Mouse (Mus musculus): ENCODE results near the gene Tspan5.

Tspan5 gene

DNA sequence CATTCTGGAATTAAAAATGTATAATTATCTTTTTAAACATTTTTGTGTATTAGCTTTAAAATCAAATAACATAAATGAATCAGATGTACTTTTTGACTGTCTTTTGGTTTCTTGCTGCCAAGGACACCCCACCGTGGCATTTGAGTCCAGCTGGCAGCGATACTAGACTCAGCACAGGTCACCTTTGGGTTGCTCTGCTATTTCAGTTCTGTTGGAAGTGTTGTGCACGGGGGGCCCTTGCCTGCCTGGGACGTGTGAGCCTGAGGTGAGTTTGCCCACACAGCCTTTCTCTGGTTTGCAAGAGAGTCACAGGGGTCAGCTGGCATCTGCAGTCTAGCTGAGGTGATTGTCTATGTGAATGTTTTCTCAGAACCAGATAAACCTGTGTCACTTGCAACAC, 65.8 kb downstream of the Tspan5 start:
- no peak for DNase-seq (ENCODE audit: low spot score)

DNA sequence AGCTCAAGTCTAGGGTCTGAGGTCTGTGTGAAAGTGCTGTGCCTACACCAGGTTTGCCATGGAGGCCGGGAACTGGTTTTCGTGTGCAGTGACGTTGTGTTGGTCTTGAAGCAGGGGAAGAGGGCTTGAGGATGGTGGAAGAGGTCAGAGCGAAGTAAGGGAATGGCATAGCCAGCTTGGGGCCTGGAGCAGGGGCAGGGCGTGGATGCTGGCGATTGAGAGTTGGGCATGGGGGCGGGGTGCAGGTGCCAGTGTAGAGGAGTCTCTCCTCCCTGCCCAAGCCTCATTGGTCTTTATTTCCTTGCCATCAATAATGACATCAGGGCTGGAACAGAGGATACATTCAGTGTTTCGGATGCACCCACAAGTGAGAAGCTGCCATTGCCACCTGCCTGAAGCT, 67.5 kb downstream of the Tspan5 start:
- no peak for DNase-seq (ENCODE audit: low spot score)

DNA sequence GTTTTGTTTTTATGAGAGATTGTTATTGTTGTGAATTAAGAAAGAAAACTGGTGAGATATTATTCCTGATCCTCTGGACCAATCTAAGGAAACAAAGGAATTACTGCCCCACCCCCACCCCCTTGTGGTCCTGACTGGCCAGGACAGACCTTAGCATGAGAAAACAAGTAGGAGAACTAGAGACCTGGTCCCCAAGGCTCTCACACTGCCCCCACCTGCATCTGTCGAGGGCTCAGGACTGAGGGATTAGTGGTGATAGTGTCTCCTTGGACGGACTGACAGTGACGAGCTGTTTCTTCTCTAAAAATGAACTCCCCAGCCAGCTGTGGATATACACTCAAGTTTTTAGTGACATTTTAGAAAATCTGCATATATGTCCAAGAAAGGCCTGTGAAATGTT, 70.6 kb downstream of the Tspan5 start:
- no peak for DNase-seq (ENCODE audit: low spot score)

DNA sequence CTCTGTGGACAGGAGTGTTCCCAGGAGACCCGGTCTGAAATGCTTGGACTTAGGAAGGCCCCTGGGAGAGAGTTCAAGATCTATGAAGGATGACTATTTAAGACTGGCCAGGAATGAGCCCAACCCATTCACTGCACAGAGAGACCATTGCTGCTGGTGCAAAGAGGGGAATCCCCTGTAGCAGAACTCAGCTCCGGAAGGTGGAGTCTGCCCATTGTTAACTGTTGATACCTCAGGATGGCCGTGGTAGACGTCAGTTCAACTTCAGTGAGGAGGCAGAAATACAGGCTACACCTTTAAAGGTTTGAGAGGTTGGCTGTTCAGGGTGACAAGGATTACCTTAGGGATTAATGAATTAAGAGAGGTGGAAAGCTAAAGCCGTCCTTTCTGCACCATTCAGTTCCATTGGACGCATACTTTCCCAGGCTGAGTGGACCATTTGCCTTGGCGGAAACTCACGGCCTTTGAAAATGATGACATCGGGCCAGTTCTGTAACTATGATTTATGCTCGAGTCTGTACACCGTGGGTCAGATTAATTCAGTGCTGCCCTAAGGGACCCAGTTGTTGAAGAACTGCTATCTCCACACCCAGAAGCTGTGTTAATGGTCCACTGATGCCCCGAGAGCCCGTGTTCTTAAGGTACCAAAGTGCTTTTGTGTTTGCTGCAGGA, 71.3 kb downstream of the Tspan5 start:
- no peak for DNase-seq (ENCODE audit: low spot score)

DNA sequence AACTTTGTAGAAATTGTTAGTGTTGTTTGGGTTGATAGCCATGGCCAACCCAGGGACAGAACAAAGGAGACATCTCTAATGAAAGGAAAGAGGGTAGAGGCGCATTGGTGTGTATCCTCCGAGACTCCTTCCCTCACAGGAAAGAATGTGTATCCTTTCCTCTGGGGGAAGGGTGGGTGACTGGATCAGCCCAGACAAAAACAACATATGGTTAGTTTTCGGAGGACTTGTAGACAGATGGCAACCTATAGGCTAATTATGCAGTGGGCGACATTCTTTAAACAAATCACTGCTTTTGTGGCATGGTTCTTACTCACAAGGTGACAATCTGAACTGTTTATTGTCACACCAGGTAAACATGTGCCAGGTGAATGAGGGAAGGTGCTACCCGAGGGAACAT, 72.5 kb downstream of the Tspan5 start:
- DNase-seq (ENCODE audit: low spot score) = no peak

DNA sequence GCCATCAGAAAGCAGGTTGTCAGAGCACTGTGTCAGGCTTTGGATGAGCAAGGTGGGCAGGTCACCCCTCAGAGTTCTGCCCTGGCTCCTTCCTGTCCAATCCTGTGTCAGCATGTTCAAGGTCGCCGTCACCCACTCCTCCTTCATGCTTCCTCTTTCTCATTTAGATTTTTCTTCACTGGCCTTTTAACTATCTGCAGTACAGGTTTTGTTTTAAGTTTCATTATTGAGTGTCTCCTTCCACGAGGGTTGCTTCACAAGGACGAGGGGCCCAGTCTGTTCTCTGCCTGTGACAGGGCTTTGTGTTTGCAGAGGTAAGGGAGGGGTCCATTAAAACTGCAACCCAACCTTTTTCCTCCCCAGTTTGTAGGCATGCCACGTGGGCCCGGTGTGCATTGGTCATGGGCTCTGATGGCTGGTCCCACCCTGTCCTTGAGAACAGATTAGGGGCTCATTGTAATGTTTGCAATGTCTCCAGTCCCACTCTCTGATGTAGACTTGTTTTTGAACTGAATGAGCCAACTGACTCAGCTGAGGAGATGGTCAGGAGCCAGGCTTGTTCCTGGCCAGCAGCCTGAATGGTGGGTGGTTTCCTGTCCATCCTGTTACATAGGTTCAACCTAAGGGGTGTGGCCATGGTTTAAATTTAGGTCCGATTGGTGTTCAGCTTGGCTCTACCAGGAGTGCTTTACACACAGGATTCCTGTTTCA, 73.3 kb downstream of the Tspan5 start:
- peak; percentile 49 for DNase-seq (ENCODE audit: low spot score)

DNA sequence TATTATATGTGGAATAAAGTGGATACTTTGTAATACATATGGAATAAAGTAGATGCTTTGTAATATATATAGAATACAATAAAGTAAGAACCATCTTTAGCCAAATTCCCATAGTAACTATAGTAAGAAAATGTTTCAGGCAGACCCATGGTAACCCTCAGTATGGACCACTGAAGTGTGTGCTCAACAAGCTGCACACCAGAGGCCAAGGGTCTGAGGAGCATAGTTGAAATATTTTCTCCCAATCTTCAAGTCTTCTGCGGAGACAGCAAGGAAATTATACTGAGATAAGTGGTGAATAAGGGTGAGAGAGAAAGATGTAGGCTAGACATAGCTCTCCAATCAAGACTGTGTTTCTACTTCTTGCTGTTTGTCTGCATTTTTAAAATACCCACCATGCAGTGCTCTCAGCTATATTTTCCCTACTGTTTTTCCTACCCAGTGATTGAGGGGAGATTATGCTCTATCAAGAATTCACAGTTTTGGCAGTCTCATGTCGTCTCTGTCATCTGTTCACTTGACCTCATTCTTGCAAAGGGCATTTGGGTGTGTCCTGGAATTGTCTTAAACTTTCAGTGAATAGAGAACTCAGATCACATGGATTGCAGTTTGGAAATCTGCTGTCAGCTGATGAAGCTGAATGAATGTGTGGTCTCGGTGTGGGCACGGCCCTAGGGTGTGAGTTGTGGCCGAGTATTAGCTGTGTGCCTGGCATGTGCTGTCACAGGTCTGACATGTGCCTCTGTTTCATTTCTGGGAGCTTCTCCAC, 75.1 kb downstream of the Tspan5 start:
- peak; percentile 36 for DNase-seq (ENCODE audit: low spot score)

DNA sequence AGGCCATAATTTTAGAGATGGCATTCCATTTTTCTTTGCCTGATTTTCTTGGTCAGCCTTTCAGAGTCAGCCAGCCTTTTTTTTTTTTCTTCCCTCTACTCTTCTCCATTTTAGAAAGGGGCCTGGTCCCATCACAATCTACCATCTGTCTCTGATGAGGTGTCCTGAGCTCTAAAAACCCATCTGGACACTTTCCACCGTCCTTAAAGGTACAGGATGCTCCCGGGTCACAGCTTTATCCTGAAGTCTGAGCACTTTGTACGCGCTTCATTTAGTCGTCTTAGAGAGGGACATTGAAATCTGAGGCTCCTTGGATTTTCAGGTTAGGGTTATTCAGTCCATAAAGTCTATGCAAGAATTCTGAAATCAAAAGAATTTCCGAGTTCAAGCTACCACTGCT, 77.9 kb downstream of the Tspan5 start:
- no peak for DNase-seq (ENCODE audit: low spot score)

DNA sequence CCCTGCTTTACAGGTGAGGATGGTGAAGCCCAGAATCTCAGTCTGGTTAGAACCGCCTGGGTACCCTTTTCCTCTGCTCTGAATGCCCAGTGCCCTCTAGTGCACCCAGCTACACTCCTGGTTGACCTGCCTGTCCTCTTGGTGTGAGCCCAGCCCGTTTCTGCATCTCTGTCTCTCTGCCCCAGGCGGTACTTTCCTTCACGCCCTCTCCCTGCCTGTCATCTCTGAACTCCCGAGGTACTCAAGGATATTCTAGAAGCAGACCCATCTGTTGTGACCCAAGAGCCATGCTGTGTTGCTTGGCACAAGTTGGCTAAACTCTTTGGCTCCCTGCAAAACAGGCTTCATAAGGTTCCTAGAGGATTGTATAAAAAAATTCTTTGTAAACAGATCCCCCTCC, 78.3 kb downstream of the Tspan5 start:
- no peak for DNase-seq (ENCODE audit: low spot score)

DNA sequence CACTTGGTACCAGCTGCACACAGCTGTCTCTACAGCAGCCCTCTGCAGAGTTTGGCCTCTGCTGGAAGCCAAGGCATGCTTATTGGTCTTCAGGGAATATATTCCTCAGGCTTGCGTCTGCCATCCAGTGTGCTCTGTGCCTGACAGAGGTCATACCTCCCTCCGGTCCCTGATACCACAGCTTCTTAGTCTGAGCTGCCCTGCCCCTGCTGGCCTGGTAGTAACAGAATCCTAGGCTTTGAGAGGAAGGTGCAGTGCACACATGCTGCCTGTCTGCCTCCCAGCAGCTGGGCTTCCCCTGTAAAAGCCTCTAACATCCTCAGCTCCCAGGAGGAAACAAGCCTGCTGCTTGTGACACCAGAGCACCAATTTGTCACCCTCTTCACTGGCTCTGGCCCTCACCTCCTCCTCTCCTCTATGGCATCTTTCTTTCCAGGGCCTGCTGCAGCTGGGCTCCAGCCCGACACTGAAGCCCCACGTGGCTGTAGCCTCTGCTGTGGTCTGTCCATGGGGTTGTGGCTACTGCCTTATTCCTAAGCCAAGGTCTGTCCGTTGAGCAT, 80.0 kb downstream of the Tspan5 start:
- DNase-seq (ENCODE audit: low spot score) = peak; percentile 22

DNA sequence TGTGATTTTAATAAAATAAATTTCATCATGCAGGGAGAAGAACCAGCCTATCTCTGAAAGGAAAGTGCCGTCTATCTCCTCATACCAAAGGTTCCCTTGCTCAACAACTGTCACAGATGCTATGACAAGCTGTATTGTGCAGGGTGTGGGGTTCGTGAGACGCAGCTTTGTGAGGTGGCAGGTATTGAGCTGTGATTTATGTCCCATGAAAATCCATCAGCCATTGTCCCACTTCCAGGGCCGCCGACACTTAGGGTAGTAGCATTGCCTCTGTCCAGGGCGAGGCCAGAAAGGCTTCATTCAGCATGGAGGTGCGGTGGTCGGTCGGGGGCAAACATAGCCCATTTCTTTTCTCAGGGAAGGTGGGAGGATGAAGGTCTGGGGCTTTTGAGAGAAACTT, 81.9 kb downstream of the Tspan5 start:
- DNase-seq (ENCODE audit: low spot score) = no peak

DNA sequence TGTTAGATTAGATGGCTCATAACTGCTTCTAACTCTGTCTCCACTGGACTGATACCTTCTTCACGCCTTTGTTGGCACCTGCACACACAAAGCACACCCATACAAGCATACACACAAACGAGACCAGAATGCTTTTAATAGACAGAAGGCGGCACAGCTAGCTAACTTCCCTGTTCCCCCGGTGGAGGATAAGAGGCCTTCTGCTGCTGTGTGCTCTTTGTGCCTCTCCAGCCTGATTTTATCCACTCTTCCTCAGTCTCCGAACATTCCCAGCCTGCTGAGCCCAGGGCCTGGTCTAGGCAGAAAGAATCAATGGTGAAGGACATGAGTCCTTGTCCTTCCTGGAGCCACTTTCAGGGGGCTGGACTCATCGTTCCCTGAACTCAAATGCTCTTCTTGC, 83.3 kb downstream of the Tspan5 start:
- DNase-seq (ENCODE audit: low spot score) = no peak

DNA sequence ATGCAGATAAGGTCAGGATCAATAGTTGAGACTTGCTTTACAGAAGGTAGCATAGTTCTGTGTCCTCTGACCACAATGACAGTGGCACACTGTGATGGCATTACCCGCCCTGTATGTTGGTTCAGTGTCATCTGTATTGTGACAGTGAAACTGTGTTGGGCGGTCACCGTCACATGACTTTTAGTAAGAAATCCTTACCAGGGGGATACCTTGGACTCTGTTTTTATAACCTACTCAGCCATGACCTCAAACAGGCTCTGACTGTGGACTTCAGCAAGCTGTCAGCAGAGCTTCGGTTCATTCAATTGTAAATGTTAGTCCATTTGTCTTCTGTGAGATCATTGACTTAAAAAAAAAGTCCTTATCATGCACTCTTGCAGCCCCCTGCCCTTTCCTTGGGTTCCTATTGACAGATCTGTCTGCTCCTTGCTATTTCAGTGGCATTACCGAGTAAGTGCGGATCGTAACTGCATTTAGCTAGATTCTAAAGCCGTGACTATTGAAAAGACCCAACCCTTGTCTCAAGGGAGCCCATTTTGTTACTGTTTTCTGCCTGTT, 84.3 kb downstream of the Tspan5 start:
- no peak for DNase-seq (ENCODE audit: low spot score)

DNA sequence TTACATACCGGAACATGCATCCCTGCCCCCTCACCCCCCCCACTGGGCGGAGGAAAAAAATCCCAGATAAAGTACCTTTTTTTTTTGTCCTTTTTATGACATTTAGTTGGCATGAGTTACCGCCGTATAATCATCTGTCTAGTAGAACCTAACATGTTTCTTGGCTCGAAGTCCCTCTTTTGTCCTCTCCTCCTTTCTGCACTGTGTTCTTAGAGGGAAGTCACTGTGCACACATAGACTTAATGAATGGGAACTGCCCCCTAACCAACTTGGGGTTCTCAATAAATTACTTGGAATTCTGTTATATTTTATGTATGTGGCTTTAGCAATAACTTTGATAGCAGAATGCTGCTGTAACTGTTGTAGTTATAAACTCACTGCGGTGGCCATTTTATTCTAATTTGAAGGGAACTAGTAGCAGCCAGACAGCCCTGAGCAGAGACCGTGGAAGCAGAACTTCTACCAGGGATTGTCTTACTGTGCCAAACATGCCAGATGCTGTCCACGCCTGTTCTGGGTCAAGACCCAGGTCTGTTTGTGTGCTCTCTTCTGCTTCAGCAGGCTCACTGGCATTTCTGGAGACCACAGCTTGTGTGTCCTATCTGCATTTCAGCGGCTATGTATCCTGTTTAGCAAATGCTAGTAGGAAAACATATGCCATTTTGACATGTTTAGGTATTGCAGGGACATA, 91.0 kb downstream of the Tspan5 start:
- DNase-seq (ENCODE audit: low spot score) = no peak

DNA sequence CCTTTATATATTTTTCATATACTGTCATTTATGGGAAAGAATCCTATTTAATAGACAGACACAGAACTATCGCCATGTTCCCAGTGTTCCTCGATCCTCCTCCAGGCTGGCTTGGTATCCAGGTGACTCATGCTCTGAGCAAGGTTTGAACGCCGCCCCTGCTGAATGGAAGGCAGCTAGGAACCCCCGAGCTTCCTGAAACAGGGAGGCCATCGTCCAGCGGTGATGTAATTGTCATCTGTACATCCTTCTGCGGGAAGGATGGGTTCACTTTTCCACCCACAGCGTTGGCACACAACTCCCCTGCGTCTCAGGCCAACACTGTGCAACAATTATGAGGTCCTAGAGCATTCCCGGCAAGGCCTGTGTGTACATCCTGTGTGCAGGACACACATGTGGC, 92.2 kb downstream of the Tspan5 start:
- no peak for DNase-seq (ENCODE audit: low spot score)

DNA sequence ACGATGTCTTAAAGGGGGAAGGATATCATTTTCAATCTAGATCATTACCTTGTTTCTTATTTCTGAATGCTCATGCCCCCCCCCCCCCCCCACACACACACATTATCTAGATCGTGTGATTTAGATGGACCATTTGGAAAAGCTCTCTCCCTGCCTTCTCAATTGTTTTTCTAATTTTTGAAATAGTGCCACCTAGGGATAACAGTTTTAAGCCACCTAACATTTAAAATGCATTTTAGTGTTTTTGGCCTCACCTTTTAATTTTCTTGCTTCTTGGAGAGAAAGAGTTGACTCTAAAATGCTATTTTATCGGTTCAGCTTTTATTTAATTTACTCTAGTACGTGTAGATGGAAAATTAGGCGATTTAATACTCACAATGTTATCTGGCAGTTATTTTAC, 94.9 kb downstream of the Tspan5 start:
- DNase-seq (ENCODE audit: low spot score) = peak; percentile 17

DNA sequence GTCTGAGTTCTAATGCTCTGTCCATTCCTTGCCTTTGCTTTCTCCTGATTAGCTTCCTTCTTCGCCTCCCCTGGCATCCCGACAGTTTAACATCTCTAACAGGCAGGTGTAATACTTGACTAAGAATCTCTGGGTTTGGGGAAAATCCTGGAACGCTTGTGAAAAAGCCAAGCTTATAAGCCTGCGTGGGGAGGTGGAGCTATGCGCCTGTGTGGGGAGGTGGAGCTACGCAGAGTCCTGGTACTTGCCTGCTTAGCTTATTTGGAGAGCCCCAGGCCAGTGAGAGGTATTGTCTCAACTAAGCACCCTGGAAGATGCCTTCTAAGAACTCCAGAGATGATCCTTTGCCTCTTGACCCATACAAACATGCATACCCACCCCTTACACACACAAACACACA, 95.7 kb downstream of the Tspan5 start:
- DNase-seq (ENCODE audit: low spot score) = no peak

DNA sequence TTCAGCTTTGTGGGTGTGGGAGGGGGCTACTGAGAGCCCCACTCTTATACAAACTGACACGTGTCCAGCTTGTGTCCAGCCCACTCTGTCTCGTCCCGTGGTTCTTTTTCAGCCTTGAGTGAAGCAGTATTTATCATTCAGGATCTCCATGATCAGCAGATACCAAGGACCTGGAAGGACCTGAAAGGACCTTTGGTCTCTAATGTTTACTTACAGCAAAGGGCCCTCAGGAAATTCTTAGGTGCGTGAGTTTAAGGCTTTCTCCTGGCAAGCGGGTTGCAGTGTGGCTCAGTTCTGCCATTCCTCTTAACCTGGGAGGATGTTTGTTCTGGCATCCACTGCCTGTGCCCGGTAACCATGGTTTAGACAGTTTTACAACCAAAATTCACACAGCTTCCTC, 97.7 kb downstream of the Tspan5 start:
- no peak for DNase-seq (ENCODE audit: low spot score)

DNA sequence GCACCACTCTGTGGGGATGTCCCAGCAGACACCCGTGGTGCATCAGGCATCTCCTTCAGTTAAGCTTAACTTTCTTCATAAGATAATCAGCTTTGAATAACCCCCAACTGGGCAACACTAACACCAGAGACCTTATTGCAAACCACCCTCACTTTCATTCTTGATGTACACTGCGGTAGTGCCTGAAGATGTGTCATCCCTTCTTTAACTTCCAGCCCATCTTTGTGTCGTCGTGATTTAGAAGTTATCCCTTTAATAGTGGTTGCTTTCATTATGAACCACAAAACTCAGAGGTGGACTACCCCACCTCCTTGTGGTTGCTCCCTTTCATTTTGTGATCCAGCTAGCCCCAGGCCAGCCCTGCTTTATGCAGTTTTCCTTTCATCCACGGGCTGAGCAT, 99.3 kb downstream of the Tspan5 start:
- DNase-seq (ENCODE audit: low spot score) = no peak

DNA sequence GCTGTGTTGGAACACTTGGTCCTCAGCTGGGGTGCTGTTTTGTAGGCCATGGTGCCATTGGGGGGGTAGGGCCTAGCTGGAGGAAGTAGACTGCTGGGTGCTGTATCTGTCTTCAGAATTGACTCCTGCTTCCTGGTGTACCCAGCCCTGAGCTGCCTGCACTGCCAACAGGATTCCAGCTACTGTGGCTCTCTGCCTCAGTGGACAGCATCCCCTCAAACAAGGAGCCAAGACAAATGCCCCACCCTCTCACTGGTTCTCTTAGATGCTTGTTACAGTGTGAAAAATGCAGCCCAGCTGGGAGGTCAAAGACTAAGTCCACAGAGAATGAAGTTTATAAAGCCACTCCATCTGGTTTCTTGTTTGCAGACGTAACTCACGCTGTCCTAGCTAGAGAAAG, 101.2 kb downstream of the Tspan5 start:
- DNase-seq (ENCODE audit: low spot score) = peak; percentile 10

DNA sequence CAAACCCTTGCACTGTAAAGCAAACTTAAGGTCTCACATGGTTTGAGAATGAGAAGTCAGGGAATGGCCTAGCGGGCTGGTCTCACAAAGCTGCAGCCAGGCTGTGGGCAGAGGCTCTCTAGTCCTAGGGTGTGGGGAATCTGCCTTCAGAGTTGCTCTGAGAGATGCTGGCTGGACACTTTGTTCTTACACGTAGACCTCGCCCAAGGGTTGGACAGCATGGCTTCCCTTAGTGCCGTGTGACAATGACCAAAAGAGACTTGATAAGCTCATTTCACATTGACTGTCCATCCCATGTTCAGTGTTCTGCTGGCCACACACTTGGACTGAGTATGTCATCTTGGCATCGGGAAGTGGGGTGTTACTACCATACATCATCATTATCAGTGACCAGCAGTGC, 101.6 kb downstream of the Tspan5 start:
- no peak for DNase-seq (ENCODE audit: low spot score)

DNA sequence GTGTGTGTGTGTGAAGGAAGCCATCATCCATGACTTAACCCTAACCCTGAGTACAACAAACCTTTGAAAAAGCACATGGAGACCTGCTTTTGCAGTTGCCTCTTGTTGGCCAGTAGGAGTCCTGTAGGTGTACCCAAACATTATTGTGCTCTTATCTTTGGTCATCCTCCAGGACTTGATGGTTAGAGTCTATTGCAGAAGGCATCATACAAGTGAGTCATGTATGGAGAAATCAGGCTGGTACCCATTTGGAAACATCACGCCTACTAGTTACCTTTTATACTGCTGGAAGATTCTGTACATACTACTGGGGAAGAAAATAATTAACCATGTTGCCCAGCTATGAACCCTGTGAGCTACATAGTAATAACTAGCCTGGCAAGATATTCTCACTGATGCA, 103.8 kb downstream of the Tspan5 start:
- no peak for DNase-seq (ENCODE audit: low spot score)

Data from adipocyte (in vitro differentiated cells).